Mouse (Mus musculus) adrenal gland, postnatal 36 days (tissue): Measurements from ENCODE around the gene Adat2. TPM values are rescaled to one million over a fixed set of nuclear protein-coding genes. Genes with fewer than 3 reads are reported as not detected.

Experiments
- DNase-seq, 2 experiments: peaks; one replicate each; pipeline ENCODE4 v3.0.0; 2021; ENCODE audit warnings: mixed read lengths in 1 of 2
- total RNA-seq, 2 experiments: library from RNA; stranded (reverse); gene quantifications; 2 replicates each; pipeline ENCODE4 v1.2.3; 2021

The Adat2 gene
- total RNA-seq, 2 experiments from 2014 or later: 3.0 to 4.1 TPM

- no peak for DNase-seq
Observed at GRCm38 (mm10) chr10:13596073-13596472, 43.4 kb downstream of the Adat2 start.

- DNase-seq: peak in 1 of 2 experiments; percentile 27
Observed at GRCm38 (mm10) chr10:13596866-13597265, 44.2 kb downstream of the Adat2 start.

GRCm38 (mm10) chr10:13597491-13597890 lies 44.8 kb downstream of the Adat2 start:
- no peak for DNase-seq

GRCm38 (mm10) chr10:13600926-13601325 lies 48.2 kb downstream of the Adat2 start:
- no peak for DNase-seq

Other genes with a start within 250 kb of the Adat2 start
- 10 to 100 TPM; 22.9 to 30.1 TPM for gene Phactr2, start 78.5 kb upstream of the Adat2 start, total RNA-seq
- gene Fuca2, start 53.4 kb upstream of the Adat2 start, total RNA-seq: 10 to 100 TPM; 17.9 to 19.3 TPM
- 10 to 100 TPM; 30.1 to 38.4 TPM for gene Pex3, start 248 bp downstream of the Adat2 start, total RNA-seq